Mouse (Mus musculus): ENCODE results near the gene Fgb. TPM values are rescaled to one million over a fixed set of nuclear protein-coding genes. Genes with fewer than 3 reads are reported as not detected.

The Fgb gene
- total RNA-seq, 2 experiments from 2014 or later = not detected

Other genes with a start within 250 kb of the Fgb start
- under 1 TPM; 0.20 to 0.27 TPM for gene Rbm46, start 173.4 kb downstream of the Fgb start, total RNA-seq (2021)
- under 1 TPM; 0.05 to 0.08 TPM for gene Lrat, start 145.9 kb downstream of the Fgb start, total RNA-seq (2021)
- not detected for gene Fgg, start 42.1 kb downstream of the Fgb start, total RNA-seq (2021)
- not detected for gene Fga, start 23.8 kb downstream of the Fgb start, total RNA-seq (2021)
- gene Plrg1, start 5.7 kb upstream of the Fgb start, total RNA-seq (2021) = 10 to 100 TPM; 18.6 to 20.1 TPM
- 1 to 10 TPM in 1 of 2 experiments, under 1 TPM in 1; 0.67 to 1.8 TPM for gene Dchs2, start 78.1 kb upstream of the Fgb start, total RNA-seq (2021)